Mouse (Mus musculus) bone marrow macrophage, adult 2 months (primary cell): ENCODE measurements around the gene Gyg.

Experiments used
- CTCF ChIP-seq: IDR thresholded peaks from 2 replicates; pipeline ENCODE4 v1.5.1; 2012; ENCODE audit warnings: low read depth, mild to moderate bottlenecking, low read length, moderate library complexity
- POLR2A ChIP-seq: IDR thresholded peaks from 2 replicates; pipeline ENCODE4 v1.6.1; 2012; ENCODE audit warnings: mild to moderate bottlenecking, low read depth, low read length, borderline replicate concordance

DNA sequence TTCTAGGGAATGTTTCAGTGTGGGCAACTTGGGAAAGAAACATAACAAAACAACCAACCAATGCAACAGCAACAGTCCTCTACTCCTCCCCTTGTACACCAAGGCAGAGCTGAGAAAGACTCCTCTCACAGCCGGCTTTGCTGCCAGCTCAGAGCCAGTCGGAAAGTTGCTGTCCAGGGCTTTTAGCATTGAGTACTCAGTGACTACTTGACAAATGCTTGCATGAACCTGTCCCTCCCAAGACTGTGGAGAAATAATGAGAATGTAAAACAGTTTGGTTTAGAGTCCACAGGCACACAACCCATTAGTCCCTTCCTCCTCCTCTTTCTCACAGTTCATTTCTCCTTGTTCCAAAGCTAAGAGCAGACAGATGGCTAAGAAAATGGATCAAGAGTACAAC, 10.7 kb downstream of the Gyg start:
- TF ChIP-seq POLR2A, result no peak
- TF ChIP-seq CTCF, result no peak
